Mouse (Mus musculus): ENCODE data around the gene Plpp7. TPM values are rescaled to one million over a fixed set of nuclear protein-coding genes. Genes with fewer than 3 reads are reported as not detected.

Gene Plpp7
- polyA plus RNA-seq, 1 experiment from 2014 or later: 10.9 TPM

- peaks cover 25% of the 10 kb centered on the region for H3K4me1 ChIP-seq
- peak; percentile 99 for DNase-seq (ENCODE audit: low spot score)
- no peaks in the 10 kb centered on the region for H3K27me3 ChIP-seq (ENCODE audit: insufficient read depth, poor library complexity, severe bottlenecking)
- peak overlapping the region; percentile 93 for H3K27ac ChIP-seq
- WGBS: under 1% methylated on average over 40 of the region's 40 CpGs
- no peaks in the 10 kb centered on the region for H3K36me3 ChIP-seq
- H3K9me3 ChIP-seq: no peaks in the 10 kb centered on the region
- peak overlapping the region; percentile 78 for H3K4me3 ChIP-seq
These were observed 42.4 kb downstream of the Plpp7 start for GRCm38 (mm10) chr2:32137667-32138266.

DNA sequence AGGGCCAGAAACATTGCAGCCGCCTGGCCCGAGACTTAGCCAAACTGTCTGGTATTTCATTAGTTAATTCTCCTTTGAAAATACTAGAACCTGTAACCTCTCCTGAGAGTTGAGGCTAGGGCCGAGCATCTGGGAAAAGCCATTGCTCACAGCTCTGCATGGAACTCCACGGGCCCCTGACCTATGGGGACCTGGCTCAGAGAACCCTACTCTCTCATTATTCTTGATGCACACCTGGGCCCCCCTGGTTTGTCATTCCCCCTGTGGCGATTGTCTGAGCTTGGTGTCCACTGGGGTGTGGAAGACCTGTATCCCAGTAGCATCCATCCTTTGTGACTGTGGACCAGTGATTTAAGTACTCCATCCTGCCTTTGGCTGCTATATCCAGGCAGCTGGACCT, 44.0 kb downstream of the Plpp7 start:
- Histone ChIP-seq H3K4me3 (no peak overlapping the region), H3K27me3 (ENCODE audit: insufficient read depth, poor library complexity, severe bottlenecking) (no peaks in the 10 kb centered on the region), H3K4me1 (peaks cover 15% of the 10 kb centered on the region; the same call in 1 of the 2 replicates), H3K27ac (no peak overlapping the region), H3K36me3 (no peaks in the 10 kb centered on the region), H3K9me3 (no peaks in the 10 kb centered on the region)
- 79% methylated on average over 5 of the region's 5 CpGs for WGBS
- DNase-seq (ENCODE audit: low spot score): no peak

- Histone ChIP-seq H3K27ac (no peak overlapping the region), H3K27me3 (ENCODE audit: insufficient read depth, poor library complexity, severe bottlenecking) (no peaks in the 10 kb centered on the region), H3K36me3 (no peaks in the 10 kb centered on the region), H3K4me3 (no peak overlapping the region), H3K9me3 (no peaks in the 10 kb centered on the region), H3K4me1 (peaks cover 12% of the 10 kb centered on the region; the same call in 1 of the 2 replicates)
- 60% methylated on average over 4 of the region's 4 CpGs for WGBS
- DNase-seq (ENCODE audit: low spot score): no peak
These were observed 45.2 kb downstream of the Plpp7 start for GRCm38 (mm10) chr2:32140498-32140934.

DNA sequence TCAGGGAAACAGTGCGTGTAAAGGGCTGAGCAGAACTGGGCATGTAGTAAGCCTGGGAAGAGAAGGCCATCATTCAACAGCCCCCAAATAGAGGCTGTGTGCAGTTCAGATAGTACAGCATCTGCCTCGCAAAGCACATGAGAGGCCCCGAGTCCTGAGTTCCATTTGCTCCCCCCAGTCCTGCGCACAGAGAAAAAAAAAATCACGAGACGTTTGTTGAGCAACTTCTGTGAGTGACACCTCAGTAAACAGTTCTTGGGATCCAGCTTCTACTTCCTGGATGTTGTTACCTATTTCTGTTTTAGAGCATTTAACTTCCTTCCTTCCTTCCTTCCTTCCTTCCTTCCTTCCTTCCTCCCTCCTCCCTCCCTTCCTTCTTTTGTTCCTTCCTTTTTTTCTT, 46.3 kb downstream of the Plpp7 start:
- Histone ChIP-seq H3K4me1 (peaks cover 12% of the 10 kb centered on the region; the same call in 1 of the 2 replicates), H3K4me3 (no peak overlapping the region), H3K9me3 (no peaks in the 10 kb centered on the region), H3K27ac (no peak overlapping the region), H3K27me3 (ENCODE audit: insufficient read depth, poor library complexity, severe bottlenecking) (no peaks in the 10 kb centered on the region), H3K36me3 (no peaks in the 10 kb centered on the region)
- DNase-seq (ENCODE audit: low spot score): no peak
- 73% methylated on average over 6 of the region's 6 CpGs for WGBS

DNA sequence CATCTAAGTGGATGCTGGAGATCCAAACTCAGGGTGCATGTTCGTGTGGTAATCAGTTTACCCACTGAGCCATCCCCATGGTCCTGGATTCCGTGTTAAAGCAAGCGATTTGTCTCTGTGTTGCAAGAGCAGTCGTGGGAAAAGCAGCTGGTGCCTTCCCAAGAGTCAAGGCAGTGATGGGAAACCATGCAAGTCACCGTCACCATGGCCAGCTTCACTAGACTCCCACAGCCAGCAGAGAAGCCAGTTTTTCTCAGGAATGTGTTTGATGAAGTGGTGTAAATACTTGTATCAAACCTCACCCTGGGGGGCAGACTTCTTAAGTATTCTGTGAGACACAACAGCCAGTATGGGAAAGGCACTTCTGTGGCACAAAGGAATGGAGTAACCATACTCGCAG, 47.0 kb downstream of the Plpp7 start:
- H3K4me1 ChIP-seq: peaks cover 8% of the 10 kb centered on the region; the same call in 1 of the 2 replicates
- no peak for DNase-seq (ENCODE audit: low spot score)

GRCm38 (mm10) chr2:32144633-32145032, 49.3 kb downstream of the Plpp7 start:
- no peak overlapping the region for H3K4me3 ChIP-seq
- H3K4me1 ChIP-seq: no peaks in the 10 kb centered on the region
- H3K9me3 ChIP-seq: no peaks in the 10 kb centered on the region
- H3K36me3 ChIP-seq: no peaks in the 10 kb centered on the region
- no peaks in the 10 kb centered on the region for H3K27me3 ChIP-seq (ENCODE audit: insufficient read depth, poor library complexity, severe bottlenecking)
- DNase-seq (ENCODE audit: low spot score): no peak
- 78% methylated on average over 5 of the region's 5 CpGs for WGBS
- no peak overlapping the region for H3K27ac ChIP-seq

More for the DNA sequence above, 47.0 kb downstream of the Plpp7 start:
- no peaks in the 10 kb centered on the region for H3K9me3 ChIP-seq
- H3K27ac ChIP-seq: no peak overlapping the region
- H3K27me3 ChIP-seq (ENCODE audit: insufficient read depth, poor library complexity, severe bottlenecking): no peaks in the 10 kb centered on the region
- no peak overlapping the region for H3K4me3 ChIP-seq
- no peaks in the 10 kb centered on the region for H3K36me3 ChIP-seq
- WGBS: 56% methylated on average over 6 of the region's 6 CpGs

DNA sequence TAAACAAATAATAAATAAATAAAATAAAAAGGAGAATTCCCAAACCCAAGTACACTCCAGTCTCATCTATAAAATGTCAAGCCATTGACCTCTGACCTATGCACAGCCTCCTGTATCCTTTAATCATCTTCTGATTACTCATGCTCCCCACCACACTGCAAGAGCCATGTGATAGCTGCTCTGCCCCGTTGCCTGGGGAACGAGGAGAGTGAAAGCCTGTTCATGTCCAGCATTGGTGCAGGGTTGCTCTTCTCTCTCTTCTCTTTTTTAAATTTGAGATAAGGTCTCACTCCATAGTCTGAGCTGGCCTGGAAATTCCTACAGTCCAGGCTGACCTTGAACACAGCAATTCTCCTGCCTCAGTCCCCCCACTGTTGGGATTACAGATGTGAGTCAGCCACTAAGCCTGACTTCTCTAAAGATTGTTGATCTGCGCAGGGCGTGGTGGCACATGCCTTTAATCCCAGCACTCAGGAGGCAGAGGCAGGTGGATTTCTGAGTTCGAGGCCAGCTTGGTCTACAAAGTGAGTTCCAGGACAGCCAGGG, 51.4 kb downstream of the Plpp7 start:
- H3K27me3 ChIP-seq (ENCODE audit: insufficient read depth, poor library complexity, severe bottlenecking): no peaks in the 10 kb centered on the region
- H3K27ac ChIP-seq: no peak overlapping the region
- WGBS: 76% methylated on average over 5 of the region's 5 CpGs
- H3K9me3 ChIP-seq: no peaks in the 10 kb centered on the region
- no peak for DNase-seq (ENCODE audit: low spot score)
- H3K36me3 ChIP-seq: no peaks in the 10 kb centered on the region
- H3K4me1 ChIP-seq: peaks cover 10% of the 10 kb centered on the region
- H3K4me3 ChIP-seq: no peak overlapping the region

- Histone ChIP-seq H3K4me1 (peaks cover 40% of the 10 kb centered on the region), H3K36me3 (no peaks in the 10 kb centered on the region), H3K27ac (peak overlapping the region; percentile 100), H3K9me3 (no peaks in the 10 kb centered on the region), H3K27me3 (ENCODE audit: insufficient read depth, poor library complexity, severe bottlenecking) (no peaks in the 10 kb centered on the region), H3K4me3 (peak overlapping the region; percentile 93)
- no peak for DNase-seq (ENCODE audit: low spot score)
- WGBS: 12% methylated on average over 1 of the region's 1 CpGs
These were observed 54.8 kb downstream of the Plpp7 start for GRCm38 (mm10) chr2:32150135-32150534.

DNA sequence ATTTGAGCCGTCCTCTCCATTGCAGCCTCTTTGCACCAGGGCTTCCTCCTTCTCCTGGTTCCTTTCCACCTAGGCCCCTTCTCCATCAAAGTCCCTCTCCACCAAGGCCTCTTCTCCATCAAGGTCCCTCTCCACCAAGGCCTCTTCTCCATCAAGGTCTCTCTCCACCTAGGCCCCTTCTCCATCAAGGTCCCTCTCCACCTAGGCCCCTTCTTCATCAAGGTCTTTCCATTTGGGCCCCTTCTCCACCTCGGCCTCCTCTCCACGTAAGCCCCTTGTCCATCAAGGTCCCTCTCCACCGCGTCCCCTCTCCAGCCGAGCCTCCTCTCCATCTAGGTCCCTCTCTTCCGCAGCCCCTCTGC, 55.2 kb downstream of the Plpp7 start:
- H3K27me3 ChIP-seq (ENCODE audit: insufficient read depth, poor library complexity, severe bottlenecking): no peaks in the 10 kb centered on the region
- peak overlapping the region; percentile 100 for H3K27ac ChIP-seq
- H3K9me3 ChIP-seq: no peaks in the 10 kb centered on the region
- H3K4me1 ChIP-seq: peaks cover 44% of the 10 kb centered on the region
- H3K4me3 ChIP-seq: peak overlapping the region; percentile 93
- no peaks in the 10 kb centered on the region for H3K36me3 ChIP-seq
- WGBS: 7% methylated on average over 7 of the region's 7 CpGs
- no peak for DNase-seq (ENCODE audit: low spot score)

DNA sequence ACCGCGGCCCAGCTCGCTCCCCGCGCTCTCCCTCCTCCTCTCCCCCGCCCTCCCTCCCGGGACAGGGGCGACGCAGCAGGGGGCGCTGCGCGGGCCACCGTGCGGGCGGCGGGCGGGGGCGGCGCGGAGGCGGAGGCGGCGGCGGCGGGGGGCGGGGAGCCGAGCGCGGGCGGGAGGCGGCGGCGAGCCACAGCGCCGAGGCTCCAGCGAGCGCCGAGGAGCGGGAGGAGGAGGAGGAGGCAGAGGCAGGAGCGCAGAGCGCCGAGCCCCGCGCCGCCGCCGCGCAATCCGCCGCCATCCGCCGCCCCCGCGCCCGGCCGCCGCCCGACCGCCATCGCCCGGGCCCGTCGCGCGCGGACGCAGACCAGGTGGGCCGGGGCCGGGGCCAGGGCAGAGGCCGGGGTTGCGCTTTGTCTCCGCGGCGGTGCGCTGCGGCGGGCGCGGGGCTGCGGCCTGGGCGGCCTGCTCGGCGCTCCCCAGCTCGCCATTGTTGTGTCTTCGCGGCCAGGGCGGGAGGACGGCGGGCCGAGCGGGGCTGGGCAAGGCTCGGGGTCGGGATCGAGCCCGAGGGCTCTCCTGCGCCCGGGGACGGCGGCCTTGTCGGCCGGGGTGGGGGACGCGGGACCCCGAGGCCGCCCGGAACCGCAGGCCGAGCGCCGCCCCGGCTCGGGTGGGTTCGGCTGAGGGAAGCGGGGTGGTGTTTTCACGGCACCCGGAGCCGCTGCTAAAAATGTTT, 55.8 kb downstream of the Plpp7 start, which contains the start of gene Prrc2b:
Gene Prrc2b, plus strand, starts transcription at position 159 of the 736 bp plus-strand sequence.
- Histone ChIP-seq H3K36me3 (no peaks in the 10 kb centered on the region), H3K4me1 (peaks cover 49% of the 10 kb centered on the region), H3K27me3 (ENCODE audit: insufficient read depth, poor library complexity, severe bottlenecking) (no peaks in the 10 kb centered on the region), H3K27ac (peak within 1 kb of the TSS; percentile 100), H3K9me3 (no peaks in the 10 kb centered on the region), H3K4me3 (peak within 1 kb of the TSS; percentile 93)
- 3% methylated on average over 109 of the region's 117 CpGs for WGBS
- DNase-seq (ENCODE audit: low spot score): no peak

DNA sequence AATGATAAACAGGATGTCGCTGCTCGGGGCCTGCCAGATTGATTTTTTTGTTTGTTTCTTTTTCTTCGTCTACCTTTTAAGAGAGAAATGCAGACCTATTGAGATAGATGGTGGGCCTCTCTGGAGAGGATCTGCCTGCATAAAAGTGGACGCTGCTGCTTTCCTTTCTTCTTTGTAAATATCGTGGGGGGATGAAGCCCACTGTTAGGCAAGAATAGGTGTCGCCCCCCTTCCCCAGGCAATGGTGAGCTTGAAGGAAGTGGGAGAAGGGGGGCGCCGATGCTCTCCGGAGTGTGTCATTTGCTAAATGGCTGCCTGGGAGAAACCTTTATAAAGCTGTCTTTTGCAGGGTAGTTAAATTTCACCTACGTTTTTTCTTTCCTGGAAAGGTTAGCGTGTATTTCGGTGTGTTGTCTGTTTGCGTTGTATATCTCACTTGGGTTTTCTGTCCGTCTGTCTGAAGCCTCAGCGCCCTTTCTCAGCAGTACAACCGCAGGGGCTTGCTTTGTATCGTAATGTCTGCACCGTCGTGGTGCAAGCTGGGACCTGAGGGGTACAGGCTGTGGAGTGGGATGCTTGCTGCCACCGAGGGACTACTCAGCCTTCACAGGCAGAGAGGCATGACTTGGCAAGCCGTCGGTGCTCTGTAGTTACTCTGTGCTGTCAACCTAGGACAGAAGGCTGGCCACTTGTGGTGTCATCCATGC, 56.5 kb downstream of the Plpp7 start:
- no peaks in the 10 kb centered on the region for H3K27me3 ChIP-seq (ENCODE audit: insufficient read depth, poor library complexity, severe bottlenecking)
- H3K36me3 ChIP-seq: no peaks in the 10 kb centered on the region
- peaks cover 56% of the 10 kb centered on the region for H3K4me1 ChIP-seq
- peak overlapping the region; percentile 93 for H3K4me3 ChIP-seq
- 0% methylated on average over 22 of the region's 22 CpGs for WGBS
- no peak for DNase-seq (ENCODE audit: low spot score)
- peak overlapping the region; percentile 100 for H3K27ac ChIP-seq
- H3K9me3 ChIP-seq: no peaks in the 10 kb centered on the region

DNA sequence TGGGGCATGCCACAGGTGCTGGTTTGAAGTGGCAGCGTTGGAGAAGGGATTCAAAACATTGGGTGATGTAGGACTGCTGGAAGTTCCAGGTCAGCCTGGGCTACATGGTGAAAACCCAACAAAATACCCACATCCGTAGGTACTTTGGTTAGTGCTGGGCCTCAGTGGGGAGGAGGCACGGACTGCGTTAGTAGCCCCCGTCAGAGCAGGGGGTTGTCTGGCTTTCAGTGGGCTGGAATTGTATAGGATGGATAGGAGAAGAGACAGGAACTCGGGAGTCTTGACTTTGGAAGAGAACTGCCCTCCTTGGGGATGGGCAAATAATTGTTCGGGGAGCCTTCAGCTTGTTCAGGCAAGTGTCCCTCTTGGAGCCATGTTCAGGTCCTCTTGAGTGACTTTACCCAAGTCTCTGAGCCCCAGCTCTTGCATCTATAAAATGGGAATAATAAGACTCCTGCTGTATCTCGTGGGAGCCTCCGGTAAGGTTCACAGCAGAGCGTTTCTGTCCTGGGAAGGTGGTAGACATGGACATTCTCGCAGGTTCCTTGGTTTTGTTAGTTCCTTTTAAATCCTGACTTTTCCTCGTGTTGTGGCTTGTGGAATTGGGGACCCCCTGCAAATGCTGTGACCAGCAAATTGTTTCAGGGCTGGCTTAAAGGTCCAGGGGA, 57.2 kb downstream of the Plpp7 start:
- no peaks in the 10 kb centered on the region for H3K36me3 ChIP-seq
- 14% methylated on average over 12 of the region's 12 CpGs for WGBS
- peak overlapping the region; percentile 100 for H3K27ac ChIP-seq
- no peaks in the 10 kb centered on the region for H3K27me3 ChIP-seq (ENCODE audit: insufficient read depth, poor library complexity, severe bottlenecking)
- peak overlapping the region; percentile 93 for H3K4me3 ChIP-seq
- DNase-seq (ENCODE audit: low spot score): no peak
- no peaks in the 10 kb centered on the region for H3K9me3 ChIP-seq
- H3K4me1 ChIP-seq: peaks cover 63% of the 10 kb centered on the region
